Mouse (Mus musculus): ENCODE measurements at regions not wholly inside any gene's neighbourhood (a gene's known extent, or its start where the extent isn't known, plus 50 kb on each side); places are given as distances from the start of the nearest gene placed in this dataset.

DNA sequence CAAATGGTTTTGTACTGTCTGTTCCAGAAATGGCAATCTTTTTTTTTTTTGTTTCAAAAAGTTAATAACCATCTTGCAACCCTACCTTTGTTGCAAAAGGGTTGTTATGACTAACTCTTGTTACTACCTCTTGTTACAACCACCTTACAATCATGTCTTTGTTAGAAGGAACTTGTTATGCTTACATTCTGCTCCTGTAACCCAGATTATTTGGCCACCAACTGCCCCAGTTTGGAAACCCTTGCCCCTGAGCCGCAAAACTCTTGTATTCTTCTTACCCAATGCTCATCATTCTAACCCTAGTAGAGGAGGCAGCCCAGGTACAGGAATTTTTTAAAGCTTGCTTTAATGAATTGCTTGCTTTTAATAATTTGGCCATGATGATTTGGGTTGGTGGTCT, 167.4 kb upstream of the Thbs1 start:
- TF ChIP-seq POLR2A (IDR thresholded peaks at IDR 0.05; ENCODE audit: low read depth, low read length) (no peak), CTCF (IDR thresholded peaks at IDR 0.05; ENCODE audit: extremely low read depth, insufficient read length, insufficient replicate concordance, low read depth, low read length) (no peak)

Data from small intestine, adult 2 months (tissue).